Mouse (Mus musculus) gastrocnemius, postnatal 25 days (tissue): ENCODE data around the gene Mxi1. TPM values are rescaled to one million over a fixed set of nuclear protein-coding genes. Genes with fewer than 3 reads are reported as not detected.
A peak's percentile ranks its signal among the peaks of the same experiment; 100 is the strongest.

Experiments
- DNase-seq: peaks from one replicate; pipeline ENCODE4 v3.0.0; 2022
- total RNA-seq, 2 experiments: library from RNA; stranded (reverse); gene quantifications; 1 replicate in 1 of 2; 2 replicates in 1 of 2; pipeline ENCODE4 v1.2.3; 2021

Gene Mxi1
- total RNA-seq, 2 experiments from 2014 or later = 37.8 to 39.1 TPM

DNA sequence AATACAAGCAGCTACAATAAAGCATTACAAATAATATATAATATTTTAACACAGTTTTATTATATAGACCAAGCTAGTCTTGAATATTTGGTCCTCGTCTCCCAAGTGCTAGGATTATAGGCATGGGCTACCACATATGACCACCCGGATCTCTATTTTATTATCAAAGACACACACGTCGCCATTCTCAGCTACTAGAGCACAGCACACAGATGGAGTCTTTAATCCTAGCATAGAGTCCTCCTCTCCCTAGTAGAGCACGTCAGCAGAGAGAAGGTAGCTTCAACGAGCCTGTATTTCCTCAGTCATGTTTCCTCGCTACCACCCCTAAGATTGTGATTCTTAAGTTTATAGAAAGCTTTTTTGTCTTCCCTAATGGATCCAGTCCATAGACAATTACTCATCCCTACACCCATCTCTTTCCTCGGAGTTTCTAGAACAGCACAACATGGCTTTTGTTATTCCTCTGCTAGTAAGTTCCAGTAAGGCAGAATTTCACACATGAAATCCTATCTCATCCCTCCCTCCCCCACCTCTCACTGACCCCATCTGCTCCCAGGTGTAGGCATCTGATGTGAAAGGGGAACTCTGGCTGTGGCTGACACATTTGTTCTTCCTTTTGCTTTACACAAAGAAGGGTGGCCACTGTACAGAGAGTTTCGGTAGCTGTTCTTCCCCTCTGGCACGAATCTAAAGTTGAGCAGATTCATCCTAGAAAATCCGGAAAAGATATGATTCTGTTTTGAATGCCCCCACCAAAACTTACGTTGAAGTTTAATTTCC is 87.3 kb downstream of the Mxi1 start:
- DNase-seq = no peak

DNA sequence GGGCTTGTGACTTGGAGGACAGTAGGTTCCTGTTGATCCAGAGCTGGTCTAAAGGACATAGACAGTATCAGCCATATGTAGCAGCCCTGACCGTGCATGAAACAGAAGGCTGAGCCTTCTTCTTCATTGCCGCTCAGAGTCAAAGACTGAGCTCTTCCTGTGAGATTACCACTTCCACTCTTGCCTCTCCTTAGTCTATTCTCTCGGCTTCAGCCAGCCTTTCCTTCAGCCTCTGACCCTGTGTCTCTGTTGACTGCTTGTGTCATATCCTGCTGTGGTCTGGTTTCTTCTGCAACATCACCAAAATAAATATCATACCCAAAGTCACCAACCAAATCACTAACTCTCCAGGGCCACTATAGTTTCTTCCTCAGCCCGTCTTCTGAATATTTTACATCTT is 88.9 kb downstream of the Mxi1 start:
- DNase-seq = no peak

- no peak for DNase-seq
These were observed 90.2 kb downstream of the Mxi1 start for GRCm38 (mm10) chr19:53400332-53401110.

DNA sequence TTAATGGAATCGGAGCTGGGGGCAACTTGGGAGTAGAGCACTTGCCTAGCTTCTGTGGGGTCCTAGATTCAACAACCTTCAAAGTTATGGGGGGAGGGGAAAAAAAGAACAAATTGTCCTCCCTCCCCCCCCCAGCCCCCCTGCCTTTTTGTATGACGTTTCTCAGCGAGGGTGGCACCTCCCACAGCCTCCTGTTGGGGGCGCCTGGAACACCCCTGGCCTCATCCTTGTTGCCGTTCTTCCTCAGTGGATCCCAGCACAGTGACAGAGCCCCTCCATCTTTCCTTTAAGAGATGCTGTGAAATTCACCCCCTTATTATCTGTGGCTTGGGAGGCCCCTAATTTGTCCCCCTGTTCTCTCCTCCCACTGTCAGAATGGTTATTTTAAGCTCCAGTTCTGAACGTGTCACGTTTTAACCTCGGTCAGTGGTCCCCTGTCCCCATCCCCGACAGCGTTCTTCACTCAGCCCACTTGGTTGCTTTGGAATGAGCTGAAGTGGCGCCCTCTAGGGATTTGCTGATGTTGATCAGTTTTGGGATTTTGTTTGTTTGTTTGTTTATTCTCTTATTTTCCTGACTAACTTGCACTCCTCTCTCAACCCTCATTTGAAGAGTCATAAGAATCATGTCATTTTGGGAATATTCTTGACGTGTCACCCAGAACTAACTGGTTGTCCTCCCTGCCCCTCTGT is 92.6 kb downstream of the Mxi1 start:
- no peak for DNase-seq

- no peak for DNase-seq
These were observed 94.0 kb downstream of the Mxi1 start for GRCm38 (mm10) chr19:53404219-53404836.

DNA sequence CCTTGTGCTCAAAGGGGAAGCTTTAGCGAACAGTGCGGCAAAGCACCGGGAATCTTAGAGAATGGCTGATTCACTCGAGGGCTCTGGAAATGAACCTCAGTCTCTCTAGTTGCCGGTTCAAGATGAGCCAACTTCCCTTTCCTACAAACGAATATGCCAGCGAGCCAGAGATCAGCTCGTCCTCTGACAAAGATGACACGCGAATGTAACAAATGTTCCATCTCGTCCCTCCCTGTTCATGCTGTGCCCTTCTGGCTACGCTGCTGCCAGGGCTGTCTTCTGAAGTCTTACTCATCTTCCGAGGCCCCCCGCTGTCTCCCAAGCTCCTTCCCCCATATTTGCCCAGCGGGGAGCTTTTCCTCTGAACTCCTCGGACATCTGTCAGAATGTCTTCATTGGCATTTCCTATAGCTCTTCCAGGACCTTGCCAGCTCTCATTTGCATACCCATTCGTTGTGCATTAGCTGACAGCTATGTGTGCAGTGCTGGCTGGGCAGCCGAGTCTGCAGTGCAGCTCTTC is 94.6 kb downstream of the Mxi1 start:
- DNase-seq = no peak

GRCm38 (mm10) chr19:53405810-53406209 is 95.5 kb downstream of the Mxi1 start:
- no peak for DNase-seq

DNA sequence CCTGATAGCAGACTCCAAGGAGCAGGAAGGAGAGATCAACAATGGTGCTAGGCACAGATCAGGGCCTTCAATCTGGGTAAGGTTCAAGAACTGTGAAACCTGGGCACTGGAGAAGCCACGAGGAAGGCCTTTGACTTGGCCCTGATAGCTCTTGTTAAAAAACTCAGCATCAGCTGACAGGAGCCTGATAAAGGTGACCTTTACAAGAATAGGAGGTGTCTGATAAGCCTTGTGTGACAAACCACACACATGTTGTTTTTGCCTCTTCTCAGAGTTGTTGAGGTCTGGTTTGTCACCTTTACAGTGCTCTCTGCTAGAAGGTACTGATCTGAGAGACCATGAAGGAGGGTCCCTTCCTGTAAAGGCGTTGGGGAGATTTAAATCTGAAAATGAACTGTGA is 97.0 kb downstream of the Mxi1 start:
- no peak for DNase-seq

DNA sequence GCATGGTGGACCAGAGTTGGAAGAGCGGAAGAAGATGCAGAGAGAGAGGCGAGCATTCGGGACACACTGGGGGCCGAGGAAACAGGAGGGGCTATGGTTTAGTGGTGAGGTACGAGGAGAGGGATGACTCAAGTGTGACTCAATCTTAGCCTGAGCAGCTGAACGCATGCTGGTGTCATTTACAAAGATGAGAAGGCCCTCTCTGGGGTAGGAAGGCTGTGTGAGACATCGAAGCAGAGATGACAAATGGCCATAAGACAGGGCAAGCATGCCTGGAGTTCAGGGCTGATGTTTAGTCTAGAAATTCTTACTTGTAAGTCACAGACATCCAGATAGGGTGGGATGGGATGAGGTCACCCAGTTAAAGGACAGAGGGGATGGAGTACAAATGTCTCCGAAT is 98.1 kb downstream of the Mxi1 start:
- DNase-seq = no peak

DNA sequence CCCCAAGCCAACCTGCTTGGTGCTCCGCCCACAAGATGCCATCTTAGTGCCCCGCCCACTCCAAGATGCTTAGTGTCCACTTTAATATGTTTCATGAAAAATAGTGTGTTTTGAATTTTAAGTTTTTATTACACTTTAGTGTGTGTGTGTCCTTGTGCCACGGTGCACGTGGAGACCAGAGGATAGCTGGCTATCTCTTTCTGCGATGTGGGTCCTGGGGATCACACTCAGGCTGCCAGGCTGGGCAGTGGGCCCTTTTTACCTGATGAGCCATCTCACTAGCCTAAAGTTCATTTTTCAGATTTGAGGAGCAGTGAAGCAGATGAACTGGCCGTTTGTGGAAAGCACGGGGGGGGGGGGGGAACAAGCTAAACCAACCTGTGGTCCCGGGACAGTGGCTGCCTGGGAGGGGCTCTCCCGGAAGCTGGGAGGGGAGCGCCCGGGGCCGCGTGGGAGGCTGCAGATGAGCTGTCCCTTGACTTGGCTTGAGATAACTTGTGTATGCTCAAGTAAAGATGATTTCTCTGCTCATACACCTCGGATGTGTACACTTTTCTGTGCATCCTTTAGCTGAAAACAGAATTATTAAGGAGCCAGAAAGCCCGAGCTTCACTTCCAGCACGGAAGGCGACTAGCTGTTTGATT is 99.5 kb downstream of the Mxi1 start:
- DNase-seq = no peak

DNA sequence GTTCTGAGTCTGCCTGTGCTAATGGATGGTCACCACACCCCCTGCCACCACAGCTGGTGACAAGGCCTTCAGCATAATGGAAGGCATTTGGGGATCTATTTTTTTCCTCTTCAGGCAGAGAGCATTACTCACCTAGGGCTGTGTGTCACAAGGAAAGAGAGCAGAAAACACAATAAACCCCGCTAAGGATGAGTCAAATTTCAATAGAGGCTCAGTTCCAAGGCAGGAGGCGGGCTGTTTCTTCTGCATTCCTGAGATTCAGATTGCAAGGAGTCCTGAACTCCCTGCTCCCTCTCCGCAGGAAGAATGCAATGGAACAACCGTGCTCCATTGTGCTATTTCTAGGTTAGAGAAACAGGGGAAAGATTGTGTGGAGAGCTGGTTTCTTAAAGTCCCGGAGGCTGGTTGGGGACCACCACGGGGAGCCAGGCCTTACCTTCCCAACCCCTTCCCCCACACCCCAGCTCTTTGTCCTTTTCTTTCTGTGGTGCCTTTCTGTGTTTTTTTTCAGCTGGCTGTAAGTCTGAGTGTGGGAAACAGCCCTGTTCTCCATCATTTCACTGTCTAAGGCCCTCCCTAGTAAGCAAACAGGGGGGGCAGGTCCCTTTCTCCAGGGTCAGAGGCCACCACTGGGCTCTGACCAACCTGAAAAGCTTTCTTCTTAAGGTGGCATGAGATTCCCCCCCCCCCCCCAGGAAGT is 102.0 kb downstream of the Mxi1 start:
- DNase-seq = no peak

- DNase-seq = no peak
These were observed 103.5 kb downstream of the Mxi1 start for GRCm38 (mm10) chr19:53413617-53414380.

DNA sequence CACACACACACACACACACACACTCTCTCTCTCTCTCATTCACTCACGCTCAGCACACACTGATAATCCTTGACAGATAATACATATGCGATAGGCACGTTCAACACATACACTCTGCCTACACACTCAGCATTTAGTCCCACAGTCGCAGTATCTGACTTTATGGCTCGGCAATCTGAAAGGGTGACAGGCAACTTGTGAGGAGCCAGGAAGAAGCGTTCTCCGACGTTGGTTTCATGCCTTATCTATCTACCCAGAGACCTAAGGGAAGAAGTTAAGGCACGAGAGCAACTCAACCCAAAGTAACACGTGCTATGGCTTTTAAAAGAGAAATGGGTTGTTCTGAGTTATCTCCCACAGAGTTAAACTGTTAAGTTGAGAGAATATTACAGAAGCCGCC is 104.3 kb downstream of the Mxi1 start:
- DNase-seq = no peak

DNA sequence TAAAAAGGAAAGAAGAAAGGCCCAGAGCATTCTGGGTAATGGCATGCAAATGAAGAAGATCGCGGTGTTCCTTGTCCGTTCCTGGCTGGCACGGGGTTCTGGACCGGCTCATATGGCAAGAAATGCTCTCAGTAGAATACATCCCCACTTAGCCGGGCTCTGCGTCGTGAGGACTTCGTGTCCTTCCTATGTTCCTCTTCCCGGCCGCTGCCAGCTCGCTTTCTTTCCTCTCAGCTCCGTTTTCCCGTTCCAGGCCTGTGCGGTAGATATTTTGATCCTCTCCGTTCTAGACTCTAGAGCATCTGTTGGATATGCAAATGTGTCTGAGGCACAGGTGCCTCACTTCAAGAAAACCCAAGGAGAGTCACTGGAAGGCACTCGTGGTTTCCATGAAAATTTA is 104.9 kb downstream of the Mxi1 start:
- no peak for DNase-seq

GRCm38 (mm10) chr19:53419834-53420233 is 109.5 kb downstream of the Mxi1 start:
- no peak for DNase-seq

DNA sequence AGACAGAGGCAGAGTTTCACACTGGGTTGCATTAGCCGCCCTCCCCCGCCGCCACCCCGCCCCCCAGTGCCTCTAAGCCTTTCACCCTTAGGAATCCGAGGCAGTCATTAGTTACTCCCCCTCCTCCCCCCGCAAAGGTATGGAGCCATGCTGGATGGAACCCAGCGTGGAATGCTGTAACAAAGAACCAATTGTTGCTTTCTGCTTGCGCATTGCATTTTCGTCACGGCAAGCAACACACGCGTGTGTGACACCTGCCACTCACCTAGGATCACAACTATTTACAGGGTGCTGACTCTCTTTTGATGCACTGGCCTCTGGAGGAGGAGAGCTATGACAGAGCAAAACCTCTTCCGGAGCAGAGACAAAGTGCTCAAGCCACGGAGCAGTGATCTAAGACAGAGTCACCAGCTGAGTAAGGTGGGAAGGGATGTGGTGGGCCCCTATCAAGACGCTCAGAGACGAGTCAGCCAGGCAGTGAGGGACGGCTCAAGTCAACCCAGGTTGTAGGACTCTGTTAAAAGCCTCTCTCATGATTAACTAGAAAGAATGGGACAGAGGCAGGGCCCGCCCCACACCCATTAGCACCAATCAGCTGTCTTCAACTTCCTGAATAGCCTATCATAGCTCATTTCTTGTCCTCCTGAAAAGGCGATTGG is 110.7 kb downstream of the Mxi1 start:
- DNase-seq = peak; percentile 76

- no peak for DNase-seq
These were observed 111.4 kb downstream of the Mxi1 start for GRCm38 (mm10) chr19:53421583-53422188.

GRCm38 (mm10) chr19:53422358-53423308 is 112.3 kb downstream of the Mxi1 start:
- no peak for DNase-seq
